Mouse (Mus musculus): ENCODE results near the gene Tst.

DNA sequence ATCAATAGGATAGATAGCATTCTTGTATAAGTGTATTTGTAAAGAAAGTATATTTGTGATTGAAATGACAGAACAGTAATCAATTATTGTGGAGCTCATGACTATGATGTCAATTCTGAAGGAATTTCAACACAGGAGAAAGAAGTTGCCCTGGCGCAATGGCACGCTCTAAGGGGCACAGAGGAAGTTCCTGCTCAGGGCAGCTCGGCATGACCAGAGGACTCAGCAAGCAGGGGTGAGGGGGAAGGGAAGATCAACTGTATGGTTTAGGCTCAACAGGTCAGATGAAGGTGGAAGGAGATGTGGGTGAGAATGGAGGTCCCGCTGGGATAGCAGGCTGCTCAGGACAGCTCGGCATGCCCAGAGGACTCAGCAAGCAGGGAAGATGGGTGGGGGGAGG lies 50.2 kb downstream of the Tst start:
- TF ChIP-seq TAL1 (IDR thresholded peaks at IDR 0.05; ENCODE audit: low read length) (no peak), GATA1 (IDR thresholded peaks at IDR 0.05; ENCODE audit: low read length) (no peak)

Measured in erythroblast, embryonic 14.5 days (primary cell).